13 mouse cellular contexts compared by ENCODE assay signal in genomic region chr12:40823631-40824030, GRCm38 (mm10).
"Had no signal": no experiment of that assay in that cellular context is flagged by ENCODE, and none has a peak within 500 bp of the region (broad histone marks: within the 10 kb centered on the region; RNA-seq: fewer than 3 reads in every experiment).

No protein-coding gene starts in this region.

- H3K9ac ChIP-seq: limb, embryonic 12.5 days; limb, embryonic 15.5 days; liver, embryonic 14.5 days; liver, postnatal 0 days; stomach, embryonic 15.5 days had no signal

- H3K4me2 ChIP-seq: limb, embryonic 12.5 days; limb, embryonic 15.5 days; liver, embryonic 11.5 days; midbrain, embryonic 11.5 days; stomach, embryonic 15.5 days had no signal

- H3K27me3 ChIP-seq: limb, embryonic 12.5 days; limb, embryonic 15.5 days; stomach, embryonic 15.5 days had no signal

- H3K4me3 ChIP-seq: limb, embryonic 12.5 days; limb, embryonic 15.5 days; stomach, embryonic 15.5 days had no signal

- H3K36me3 ChIP-seq: limb, embryonic 15.5 days; stomach, embryonic 15.5 days had no signal

- H3K27ac ChIP-seq: limb, embryonic 12.5 days; limb, embryonic 15.5 days; liver, embryonic 14.5 days; stomach, embryonic 15.5 days had no signal

- DNase-seq: kidney, adult 2 months; left cerebral cortex, postnatal 4 days; liver, postnatal 0 days; right cerebral cortex, postnatal 25 days; spleen, adult 18-20 months; thymus, postnatal 25 days had no signal

- H3K9me3 ChIP-seq: limb, embryonic 12.5 days; limb, embryonic 15.5 days; stomach, embryonic 15.5 days had no signal

- ATAC-seq: intestine, postnatal 0 days; liver, postnatal 0 days had no signal

- H3K4me1 ChIP-seq: limb, embryonic 12.5 days; limb, embryonic 15.5 days; stomach, embryonic 15.5 days had no signal
